Mouse (Mus musculus) frontal cortex, postnatal 25 days (tissue): Measurements from ENCODE around the gene 6430548M08Rik.

Experiments used
- DNase-seq, 2 experiments: peaks; one replicate each; pipeline ENCODE4 v3.0.0; 2022; ENCODE audit warnings: low spot score in 2 of 2

Gene 6430548M08Rik

GRCm38 (mm10) chr8:120113758-120114255 lies at the start of gene 6430548M08Rik:
TSS of gene 6430548M08Rik (plus strand) at chr8:120114152.
- DNase-seq, result peak; percentile 99

- no peak for DNase-seq
Measured at GRCm38 (mm10) chr8:120065611-120066010, 48.3 kb upstream of the 6430548M08Rik start.

GRCm38 (mm10) chr8:120066226-120066625 lies 47.7 kb upstream of the 6430548M08Rik start:
- no peak for DNase-seq

GRCm38 (mm10) chr8:120067936-120068668 lies 45.9 kb upstream of the 6430548M08Rik start:
- DNase-seq, result no peak

GRCm38 (mm10) chr8:120071684-120072083 lies 42.3 kb upstream of the 6430548M08Rik start:
- DNase-seq, result peak; percentile 83 to 90

GRCm38 (mm10) chr8:120072259-120072658 lies 41.7 kb upstream of the 6430548M08Rik start:
- DNase-seq, result no peak

- DNase-seq, result no peak
Measured at GRCm38 (mm10) chr8:120072827-120073226, 41.1 kb upstream of the 6430548M08Rik start.

- no peak for DNase-seq
Measured at GRCm38 (mm10) chr8:120074516-120074915, 39.4 kb upstream of the 6430548M08Rik start.

GRCm38 (mm10) chr8:120075347-120075746 lies 38.6 kb upstream of the 6430548M08Rik start:
- no peak for DNase-seq

GRCm38 (mm10) chr8:120078080-120078479 lies 35.9 kb upstream of the 6430548M08Rik start:
- peak; percentile 64 to 70 for DNase-seq

GRCm38 (mm10) chr8:120079361-120079760 lies 34.6 kb upstream of the 6430548M08Rik start:
- no peak for DNase-seq

GRCm38 (mm10) chr8:120083261-120083660 lies 30.7 kb upstream of the 6430548M08Rik start:
- DNase-seq, result no peak

GRCm38 (mm10) chr8:120084783-120085182 lies 29.2 kb upstream of the 6430548M08Rik start:
- DNase-seq, result no peak

GRCm38 (mm10) chr8:120089511-120089910 lies 24.4 kb upstream of the 6430548M08Rik start:
- no peak for DNase-seq

GRCm38 (mm10) chr8:120091032-120091431 lies 22.9 kb upstream of the 6430548M08Rik start:
- no peak for DNase-seq

GRCm38 (mm10) chr8:120093103-120093502 lies 20.8 kb upstream of the 6430548M08Rik start:
- DNase-seq, result no peak

GRCm38 (mm10) chr8:120094801-120095200 lies 19.2 kb upstream of the 6430548M08Rik start:
- DNase-seq, result no peak

GRCm38 (mm10) chr8:120096486-120096885 lies 17.5 kb upstream of the 6430548M08Rik start:
- no peak for DNase-seq

- no peak for DNase-seq
Measured at GRCm38 (mm10) chr8:120100388-120101067, 13.4 kb upstream of the 6430548M08Rik start.

GRCm38 (mm10) chr8:120101068-120101972 lies 12.6 kb upstream of the 6430548M08Rik start, which contains the start of gene Zdhhc7:
TSS of gene Zdhhc7 (minus strand) at chr8:120101482.
- peak; percentile 73 to 76 for DNase-seq

- DNase-seq, result no peak
Measured at GRCm38 (mm10) chr8:120103916-120104315, 10.0 kb upstream of the 6430548M08Rik start.
